Mouse (Mus musculus) lung, postnatal 25 days (tissue): ENCODE measurements around the gene Ribc2.

ENCODE experiments used
- DNase-seq: peaks from one replicate; pipeline ENCODE4 v3.0.0; 2022; ENCODE audit warnings: low spot score

The Ribc2 gene

GRCm38 (mm10) chr15:85179528-85180180 lies 47.8 kb downstream of the Ribc2 start:
- DNase-seq, result no peak

- DNase-seq, result no peak
These were observed 48.5 kb downstream of the Ribc2 start for GRCm38 (mm10) chr15:85180368-85180767.

GRCm38 (mm10) chr15:85182063-85182462 lies 50.2 kb downstream of the Ribc2 start:
- DNase-seq, result peak; percentile 18

- DNase-seq, result no peak
These were observed 55.0 kb downstream of the Ribc2 start for GRCm38 (mm10) chr15:85186916-85187315.

GRCm38 (mm10) chr15:85188167-85188778 lies 56.4 kb downstream of the Ribc2 start:
- no peak for DNase-seq
